In the genomic region with DNA sequence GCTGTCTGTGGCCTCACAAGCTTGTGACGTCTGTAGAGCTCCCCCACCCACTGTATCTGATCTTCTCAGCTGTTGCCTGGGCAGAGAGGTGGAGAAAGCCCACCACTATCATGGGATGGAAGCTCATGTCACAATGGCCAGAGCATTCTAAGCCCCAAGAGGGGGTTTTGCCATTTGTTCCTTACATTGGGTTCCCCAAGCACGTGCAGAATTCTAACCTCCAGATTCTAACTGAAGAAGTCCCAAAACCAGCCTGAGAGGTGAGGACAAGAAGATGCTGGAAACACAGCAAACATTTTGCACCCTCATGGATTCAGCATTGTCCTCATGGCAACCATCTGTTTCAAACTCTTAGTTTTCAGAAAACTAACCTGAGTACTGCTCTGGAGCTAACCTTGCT, we compare ENCODE assay signal across 19 mouse cellular contexts. TPM values are rescaled to one million over a fixed set of nuclear protein-coding genes. Genes with fewer than 3 reads are reported as not detected.
DNase-seq lines count a peak whose midpoint lies in the region; ATAC-seq and TF ChIP-seq lines count a peak whose summit lies in the region.
"Had no signal": no experiment of that assay in that cellular context is flagged by ENCODE, and none has a peak within 500 bp of the region (broad histone marks: within the 10 kb centered on the region; RNA-seq: fewer than 3 reads in every experiment).

A gene (minus strand): TSS at position 101 of the 400 bp plus-strand sequence.

- no peak within 1 kb of the TSS for H3K4me2 ChIP-seq in midbrain, embryonic 11.5 days
- no peak within 1 kb of the TSS for H3K4me2 ChIP-seq in midbrain, embryonic 13.5 days (replicated peaks)

- 64% methylated on average over 2 of the region's 2 CpGs for WGBS in midbrain, embryonic 11.5 days
- 70% methylated on average over 2 of the region's 2 CpGs for WGBS in midbrain, embryonic 13.5 days

- H3K9me3 ChIP-seq in midbrain, embryonic 11.5 days (ENCODE audit: control insufficient read depth, low read length), result no peaks in the 10 kb centered on the region
- no peaks in the 10 kb centered on the region for H3K9me3 ChIP-seq in midbrain, embryonic 13.5 days
- H3K9me3 ChIP-seq: G1E had no signal

- H3K9ac ChIP-seq in midbrain, embryonic 11.5 days (ENCODE audit: low read length), result no peak within 1 kb of the TSS
- H3K9ac ChIP-seq in midbrain, embryonic 13.5 days (replicated peaks), result no peak within 1 kb of the TSS

- H3K4me1 ChIP-seq in midbrain, embryonic 11.5 days (ENCODE audit: control insufficient read depth, insufficient read depth, low read length), result no peaks in the 10 kb centered on the region
- peaks cover 3% of the 10 kb centered on the region; the same call in 1 of the 2 replicates for H3K4me1 ChIP-seq in midbrain, embryonic 13.5 days (replicated peaks)
- no peaks in the 10 kb centered on the region for H3K4me1 ChIP-seq in testis, adult 2 months (ENCODE audit: control insufficient read depth, insufficient read depth, low read length)

- no peaks in the 10 kb centered on the region for H3K36me3 ChIP-seq in midbrain, embryonic 11.5 days (ENCODE audit: control insufficient read depth, insufficient read depth, low read length)
- no peaks in the 10 kb centered on the region for H3K36me3 ChIP-seq in midbrain, embryonic 13.5 days
- H3K36me3 ChIP-seq in testis, adult 2 months (ENCODE audit: control insufficient read depth, insufficient read depth, low read length), result no peaks in the 10 kb centered on the region
- H3K36me3 ChIP-seq: G1E had no signal

- TF ChIP-seq CTCF in testis, adult 2 months (IDR thresholded peaks at IDR 0.05; ENCODE audit: control insufficient read depth, insufficient read depth, insufficient replicate concordance, low read depth, low read length), result no peak

- DNase-seq in midbrain, embryonic 11.5 days (ENCODE audit: low spot score, missing footprints), result peak; percentile 53
- no peak for DNase-seq in testis, postnatal 14 days (ENCODE audit: low spot score)
- DNase-seq: adrenal gland, adult 2 months; adrenal gland, adult 8-10 months; adrenal gland, postnatal 10 days; adrenal gland, postnatal 14 days; adrenal gland, postnatal 25 days; adrenal gland, postnatal 36 days; B cell, adult 2 months; cerebellum, adult 11 months; cerebellum, adult 11-12 months; cerebellum, adult 18-20 months had no signal

- ATAC-seq in midbrain, embryonic 11.5 days (ENCODE audit: low FRiP score), result no peak
- no peak for ATAC-seq in midbrain, embryonic 13.5 days
- ATAC-seq: activated CD4-positive, CD25-positive, alpha-beta regulatory T cell, adult 4 months; CD4-positive, CD25-positive, alpha-beta regulatory T cell, adult 4 months; Patski had no signal

- no peak within 1 kb of the TSS for H3K4me3 ChIP-seq in midbrain, embryonic 11.5 days (ENCODE audit: low read depth, low read length)
- H3K4me3 ChIP-seq in midbrain, embryonic 13.5 days (replicated peaks), result no peak within 1 kb of the TSS
- H3K4me3 ChIP-seq in testis, adult 2 months (ENCODE audit: control insufficient read depth, low read depth, low read length), result peak within 1 kb of the TSS; percentile 74

- no peak within 1 kb of the TSS for H3K27ac ChIP-seq in midbrain, embryonic 11.5 days (ENCODE audit: low read depth, low read length)
- no peak within 1 kb of the TSS for H3K27ac ChIP-seq in midbrain, embryonic 13.5 days
- H3K27ac ChIP-seq in testis, adult 2 months (ENCODE audit: control insufficient read depth, insufficient read depth, low read depth, low read length), result no peak within 1 kb of the TSS

- TF ChIP-seq POLR2A in testis, adult 2 months (IDR thresholded peaks at IDR 0.05; ENCODE audit: control insufficient read depth, low read depth, low read length), result peak; percentile 66; the same call in 1 of the 2 replicates

- H3K27me3 ChIP-seq in midbrain, embryonic 11.5 days (ENCODE audit: control insufficient read depth, insufficient read depth, low read length), result no peaks in the 10 kb centered on the region
- H3K27me3 ChIP-seq in midbrain, embryonic 13.5 days, result no peaks in the 10 kb centered on the region
- H3K27me3 ChIP-seq in testis, adult 2 months (ENCODE audit: control insufficient read depth, insufficient read depth, low read length), result no peaks in the 10 kb centered on the region
- H3K27me3 ChIP-seq: Patski had no signal

RNA-seq across cellular contexts. Expression of the gene that starts here (rescaled TPM):
- polyA plus RNA-seq in midbrain, embryonic 11.5 days (2014; fragmentation: Nextera tagmentation; extraction: Ambion mirVana), result not detected in 2 replicates
- polyA plus RNA-seq in midbrain, embryonic 13.5 days (2015; fragmentation: Nextera tagmentation; extraction: Ambion mirVana), result 0.16 TPM in 1 of 2 replicates, not detected in the other
- polyA plus RNA-seq in testis, adult 2 months (2012; rRNA removed), result 119 and 137 TPM in 2 replicates
- polyA plus RNA-seq: activated CD4-positive, CD25-positive, alpha-beta regulatory T cell, adult 4 months; adrenal gland, adult 2 months; C2C12; CD4-positive, CD25-positive, alpha-beta regulatory T cell, adult 4 months; G1E; Patski had no signal

Comparison
In these comparisons a context has a peak if more than half of its experiments do, and no peak if none do; other contexts are left out.
1. RNA of the gene that starts here (polyA plus RNA-seq): 119 to 137 TPM in testis, adult 2 months; 0.16 TPM in midbrain, embryonic 13.5 days and not detected in midbrain, embryonic 11.5 days; every median in the first group is over 100 times any median in the second.
2. Peak in DNase-seq in midbrain, embryonic 11.5 days; RNA of the gene not detected or under 1 TPM.